Mouse (Mus musculus) ovary, adult 2 months (tissue): Measurements from ENCODE around the gene Dmd. TPM values are rescaled to one million over a fixed set of nuclear protein-coding genes. Genes with fewer than 3 reads are reported as not detected.

Experiments
- polyA plus RNA-seq: library from polyadenylated mRNA; depleted of rRNA; stranded (reverse); fragments of >200 nt; gene quantifications from 2 replicates; pipeline ENCODE4 v1.2.3, GENCODE M21; 2012; rRNA removed

Gene Dmd
- polyA plus RNA-seq: 9.0 and 12.7 TPM in 2 replicates

GRCm38 (mm10) chrX:82948630-82949029 is at the start of gene Dmd:
Dmd (plus strand) TSS chrX:82948870.

GRCm38 (mm10) chrX:83487598-83487997 is 538.9 kb downstream of the Dmd start, which contains the start of gene Tsga8:
Tsga8 (minus strand) TSS chrX:83487924.

GRCm38 (mm10) chrX:85249379-85249778 is 2300.7 kb downstream of the Dmd start, which contains the start of gene Fthl17a:
Fthl17a (plus strand) TSS chrX:85249679.

